Mouse (Mus musculus) retina, postnatal 7 days (tissue): ENCODE measurements around the gene Rps6.

Experiments used
- DNase-seq: peaks from one replicate; pipeline ENCODE4 v3.0.0-alpha.2; 2012; ENCODE audit warnings: low read depth, low spot score

Rps6 gene

GRCm38 (mm10) chr4:86857113-86858069, at the start of gene Rps6:
Rps6 (minus strand) TSS chr4:86857412.
- DNase-seq, result peak; percentile 99

GRCm38 (mm10) chr4:86905869-86906268, 48.7 kb upstream of the Rps6 start:
- DNase-seq, result no peak

GRCm38 (mm10) chr4:86904969-86905368, 47.8 kb upstream of the Rps6 start:
- DNase-seq, result no peak

- no peak for DNase-seq
These were observed 45.1 kb upstream of the Rps6 start for GRCm38 (mm10) chr4:86902351-86902750.

- no peak for DNase-seq
These were observed 41.7 kb upstream of the Rps6 start for GRCm38 (mm10) chr4:86898791-86899474.

GRCm38 (mm10) chr4:86897411-86897810, 40.2 kb upstream of the Rps6 start:
- no peak for DNase-seq

GRCm38 (mm10) chr4:86887879-86888278, 30.7 kb upstream of the Rps6 start:
- DNase-seq, result no peak

- DNase-seq, result no peak
These were observed 29.1 kb upstream of the Rps6 start for GRCm38 (mm10) chr4:86886160-86886878.

- DNase-seq, result no peak
These were observed 28.6 kb upstream of the Rps6 start for GRCm38 (mm10) chr4:86885790-86886159.

- no peak for DNase-seq
These were observed 27.7 kb upstream of the Rps6 start for GRCm38 (mm10) chr4:86884945-86885344.

GRCm38 (mm10) chr4:86882413-86882812, 25.2 kb upstream of the Rps6 start:
- DNase-seq, result no peak

GRCm38 (mm10) chr4:86881178-86881577, 24.0 kb upstream of the Rps6 start:
- no peak for DNase-seq

GRCm38 (mm10) chr4:86879477-86879876, 22.3 kb upstream of the Rps6 start:
- no peak for DNase-seq

- peak; percentile 67 for DNase-seq
These were observed 17.1 kb upstream of the Rps6 start, which contains the start of gene Acer2 for GRCm38 (mm10) chr4:86874146-86874847. Acer2 (plus strand) TSS chr4:86874396.

- DNase-seq, result no peak
These were observed 15.9 kb upstream of the Rps6 start for GRCm38 (mm10) chr4:86873072-86873471.

- no peak for DNase-seq
These were observed 14.8 kb upstream of the Rps6 start for GRCm38 (mm10) chr4:86871988-86872387.

- DNase-seq, result no peak
These were observed 6.9 kb upstream of the Rps6 start for GRCm38 (mm10) chr4:86864087-86864486.

- DNase-seq, result no peak
These were observed 843 bp upstream of the Rps6 start for GRCm38 (mm10) chr4:86858070-86858440.

GRCm38 (mm10) chr4:86856304-86857112, 704 bp downstream of the Rps6 start:
- no peak for DNase-seq

- DNase-seq, result no peak
These were observed 4.2 kb downstream of the Rps6 start for GRCm38 (mm10) chr4:86852813-86853590.
